Mouse (Mus musculus) spleen, adult 12 weeks (tissue): ENCODE measurements at regions not wholly inside any gene's neighbourhood (a gene's known extent, or its start where the extent isn't known, plus 50 kb on each side); places are given as distances from the start of the nearest gene placed in this dataset.

ENCODE experiments used
- DNase-seq: peaks from one replicate; pipeline ENCODE4 v3.0.0; 2022; ENCODE audit warnings: low spot score

DNA sequence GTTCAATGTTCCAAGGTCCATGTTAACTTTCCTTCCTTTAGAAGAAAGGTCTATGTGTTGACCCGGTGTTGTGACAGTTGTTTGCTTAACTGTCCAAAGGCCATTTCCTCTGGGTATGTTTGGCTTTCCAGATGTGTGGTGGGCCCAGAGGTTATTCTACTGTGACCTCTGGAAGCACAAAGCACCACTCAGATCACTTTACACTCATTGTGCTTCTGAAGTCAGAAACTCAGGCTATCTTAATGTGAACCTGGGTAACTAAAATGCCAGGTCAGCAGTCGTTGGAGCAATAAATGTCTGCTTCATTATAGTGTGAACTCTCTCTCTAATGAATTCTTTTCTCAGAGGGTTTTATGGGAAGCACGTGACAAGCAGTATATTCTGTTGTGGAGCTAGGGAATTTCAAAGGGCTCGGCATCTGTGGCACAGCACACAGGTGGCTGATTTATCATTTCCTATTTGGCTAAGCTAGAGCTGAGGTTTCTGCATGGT, 68.5 kb upstream of the Klf12 start:
- DNase-seq: no peak

DNA sequence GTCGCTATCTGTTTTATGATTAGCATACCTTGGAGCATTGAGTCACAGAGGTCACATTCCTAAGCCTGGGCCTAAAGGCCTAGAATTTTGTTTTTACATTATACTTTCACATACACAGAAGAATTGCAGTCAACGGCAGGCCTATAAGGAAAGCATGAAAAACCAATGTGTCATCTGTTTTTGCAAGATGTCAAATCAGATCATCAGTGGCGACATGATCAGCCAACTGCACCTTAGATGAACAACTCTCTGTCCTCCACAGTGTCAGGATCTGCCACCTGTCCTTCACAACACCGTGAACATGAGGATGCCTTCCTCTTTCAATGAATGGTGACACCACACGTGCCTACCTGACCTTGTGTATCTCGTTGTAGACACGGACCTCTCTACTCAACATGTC, 66.5 kb upstream of the Klf12 start:
- DNase-seq: no peak

- no peak for DNase-seq
Measured at GRCm38 (mm10) chr14:100350021-100350790, 65.7 kb upstream of the Klf12 start.

DNA sequence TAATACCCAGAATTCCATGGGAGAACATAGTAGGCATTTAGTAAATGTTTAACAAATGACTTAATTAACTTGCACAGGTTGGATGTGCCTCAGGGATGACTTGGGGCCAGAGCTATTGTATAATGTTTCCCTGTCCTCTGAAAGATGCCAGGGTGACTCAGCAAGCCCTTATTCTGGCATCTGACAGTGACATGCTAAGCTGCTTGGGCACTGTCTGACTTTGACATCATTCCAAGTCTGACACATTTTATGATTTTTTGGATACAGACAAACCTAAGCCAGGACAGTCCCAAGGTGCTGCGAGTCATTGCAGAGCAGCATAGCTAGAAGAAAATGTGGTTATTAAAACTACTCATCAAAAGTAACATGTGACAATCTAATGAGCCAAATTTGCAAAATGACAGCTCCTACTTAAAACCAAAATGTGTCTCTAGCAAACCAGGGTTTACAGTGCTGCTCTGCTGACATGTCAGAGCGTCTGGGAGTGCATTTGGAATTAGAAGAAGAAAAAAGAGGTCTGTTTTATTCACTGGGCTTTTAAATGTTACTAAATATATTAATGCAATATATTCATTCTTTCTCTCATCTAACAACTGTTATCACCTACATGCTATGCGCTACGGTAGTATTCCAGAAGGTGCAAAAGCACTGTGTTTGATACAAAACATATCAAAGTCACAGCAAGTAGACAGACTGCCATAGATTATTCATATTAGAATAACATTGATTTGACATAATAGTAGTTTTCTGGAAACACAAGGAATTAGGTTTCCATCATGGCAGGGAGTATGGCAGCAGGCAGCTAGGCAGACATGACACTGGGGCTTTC, 64.1 kb upstream of the Klf12 start:
- DNase-seq: no peak

- DNase-seq: no peak
Measured at GRCm38 (mm10) chr14:100336926-100337325, 52.4 kb upstream of the Klf12 start.
